Mouse (Mus musculus): ENCODE measurements around the gene C4b. TPM values are rescaled to one million over a fixed set of nuclear protein-coding genes. Genes with fewer than 3 reads are reported as not detected.
"Not testable (repeated sequence)": the region's sequence is repeated elsewhere in the genome, so short reads cannot be mapped to it uniquely, and the experiment has no call there.

C4b gene
- 10 to 100 TPM; 10.8 to 11.2 TPM for total RNA-seq (2021)
- long read RNA-seq, experiment 1, full-length matches to known transcripts: 16 of 24 reads
- long read RNA-seq, experiment 1, partial matches to known transcripts: 4 of 24 reads
- long read RNA-seq, experiment 1, other reads (novel, unspliced or antisense): 4 of 24 reads
- long read RNA-seq, experiment 2, full-length matches to known transcripts: 9 of 15 reads
- long read RNA-seq, experiment 2, partial matches to known transcripts: 3 of 15 reads
- long read RNA-seq, experiment 2, other reads (novel, unspliced or antisense): 3 of 15 reads

DNA sequence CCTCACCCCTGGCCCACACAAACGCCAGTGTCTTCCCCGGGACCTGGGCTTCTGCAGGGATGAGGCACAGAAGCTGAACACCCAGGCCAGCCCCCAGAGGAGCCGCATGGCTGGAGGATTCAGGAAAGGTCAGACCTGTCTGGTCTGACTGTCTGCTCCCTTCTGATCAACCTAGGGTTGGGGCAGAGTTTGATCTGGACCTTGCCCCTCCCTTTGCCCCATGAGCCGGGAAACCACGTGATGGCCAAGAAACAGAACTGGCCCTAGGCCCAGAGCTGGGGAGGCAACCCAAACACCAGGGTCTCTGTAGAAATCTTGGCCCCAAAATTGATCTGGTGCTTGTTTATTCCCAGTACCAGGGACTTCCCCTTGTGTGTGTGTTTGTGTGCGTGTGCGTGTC, at the start of gene C4b:
Gene C4b, minus strand, starts transcription at position 164 of the 400 bp plus-strand sequence.
- no peak within 1 kb of the TSS for H3K27ac ChIP-seq
- no peak within 1 kb of the TSS for H3K4me3 ChIP-seq
- DNase-seq (ENCODE audit: extremely low spot score in 1 of 2, low spot score in 2 of 2): no peak
- intact Hi-C loops (cut with DNase I): no loop called here
- no peak for TF ChIP-seq CTCF (IDR thresholded peaks at IDR 0.05)

DNA sequence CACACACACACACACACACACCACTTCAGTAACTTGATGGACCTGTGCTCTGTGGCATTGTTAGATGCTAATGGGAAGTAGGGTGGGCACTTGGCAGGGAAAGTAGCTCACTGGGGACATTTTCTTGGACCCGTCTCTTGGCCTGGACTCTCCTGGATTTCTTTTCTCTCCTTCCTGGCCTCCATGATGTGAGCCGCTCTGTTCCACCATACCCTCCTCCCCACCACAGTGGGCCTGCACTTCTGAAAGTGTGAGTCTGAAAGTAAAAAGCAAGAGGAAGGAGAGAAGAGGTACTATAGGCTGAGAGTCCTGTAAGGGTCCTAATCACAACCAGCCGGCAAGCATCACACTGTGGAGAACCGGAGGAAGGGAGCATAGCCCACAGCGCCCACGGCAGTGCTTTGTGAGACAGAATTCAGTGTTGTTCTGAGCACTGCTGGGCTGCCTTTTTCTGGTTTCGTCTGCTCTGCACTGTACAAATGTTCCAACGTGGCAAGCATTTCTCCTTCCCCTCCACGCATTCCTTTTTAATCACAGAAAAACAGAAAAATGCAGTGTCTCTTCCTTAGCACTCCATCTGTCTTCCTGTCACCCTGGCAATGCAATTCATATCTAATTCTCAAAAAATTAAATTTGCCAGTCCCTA, 34.1 kb upstream of the C4b start:
- H3K4me3 ChIP-seq: no peak overlapping the region
- peak overlapping the region; percentile 73 for H3K27ac ChIP-seq
- intact Hi-C loops (cut with DNase I): loop anchor here (2.0 kb wide), 1 partner anchor 77 kb away; no protein-coding TSS in a partner anchor
- no peak for DNase-seq (ENCODE audit: extremely low spot score in 1 of 2, low spot score in 2 of 2)
- no peak for TF ChIP-seq CTCF (IDR thresholded peaks at IDR 0.05)

DNA sequence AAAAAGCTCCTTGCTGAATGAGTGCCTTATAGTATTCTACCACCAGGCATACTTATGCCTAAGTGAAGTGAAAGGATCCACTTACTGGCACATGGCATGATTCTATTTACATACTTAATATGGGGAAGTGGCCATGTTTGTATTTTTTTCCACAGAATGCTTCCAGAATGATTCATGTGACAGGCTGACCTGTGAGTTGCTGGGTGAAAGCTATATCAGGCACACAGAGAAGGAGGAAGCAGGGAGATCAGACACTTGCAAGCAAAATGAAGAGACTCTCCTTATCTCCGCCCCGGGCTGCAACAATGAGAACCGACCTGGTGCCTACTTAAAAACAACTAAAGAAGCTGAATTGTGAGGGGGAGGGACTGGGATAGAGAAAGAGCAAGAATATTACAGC, 17.8 kb upstream of the C4b start:
- intact Hi-C loops (cut with DNase I): no loop called here
- Histone ChIP-seq H3K27ac (no peak overlapping the region), H3K4me3 (no peak overlapping the region)
- DNase-seq (ENCODE audit: extremely low spot score in 1 of 2, low spot score in 2 of 2): no peak
- no peak for TF ChIP-seq CTCF (IDR thresholded peaks at IDR 0.05)

GRCm38 (mm10) chr17:34746531-34746930, 2.8 kb upstream of the C4b start:
- DNase-seq (ENCODE audit: extremely low spot score in 1 of 2, low spot score in 2 of 2): no peak
- Histone ChIP-seq H3K27ac (no peak overlapping the region), H3K4me3 (no peak overlapping the region)
- no peak for TF ChIP-seq CTCF (IDR thresholded peaks at IDR 0.05)
- intact Hi-C loops (cut with DNase I): no loop called here

DNA sequence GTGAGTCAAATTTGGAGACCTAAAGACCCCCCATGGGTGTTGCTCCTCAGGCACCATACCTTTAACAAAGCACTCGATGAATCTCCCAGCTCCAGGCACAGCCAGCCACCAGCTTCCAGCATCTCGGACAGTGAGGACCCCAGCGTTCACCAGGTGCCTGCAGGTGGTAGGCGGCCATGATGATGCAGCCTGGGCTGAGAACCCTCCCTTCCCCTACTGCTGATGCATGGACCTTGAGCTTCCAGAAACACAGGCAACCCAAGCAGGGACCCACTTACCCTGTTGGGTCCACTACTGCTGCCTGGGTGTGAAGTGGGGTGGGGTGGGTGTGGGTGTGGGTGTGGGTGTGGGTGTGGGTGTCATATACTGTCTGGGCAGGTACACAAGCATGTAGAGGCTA, 1.5 kb upstream of the C4b start:
- H3K27ac ChIP-seq; H3K4me3 ChIP-seq; DNase-seq (ENCODE audit: extremely low spot score in 1 of 2, low spot score in 2 of 2); intact Hi-C loops (cut with DNase I): not testable (repeated sequence)

GRCm38 (mm10) chr17:34744611-34745010, 929 bp upstream of the C4b start:
- intact Hi-C loops (cut with DNase I); DNase-seq (ENCODE audit: extremely low spot score in 1 of 2, low spot score in 2 of 2); H3K27ac ChIP-seq; H3K4me3 ChIP-seq: not testable (repeated sequence)

GRCm38 (mm10) chr17:34744206-34744605, 524 bp upstream of the C4b start:
- DNase-seq (ENCODE audit: extremely low spot score in 1 of 2, low spot score in 2 of 2): no peak
- intact Hi-C loops (cut with DNase I): no loop called here
- Histone ChIP-seq H3K27ac (no peak overlapping the region), H3K4me3 (no peak overlapping the region)
- TF ChIP-seq CTCF (IDR thresholded peaks at IDR 0.05): no peak

DNA sequence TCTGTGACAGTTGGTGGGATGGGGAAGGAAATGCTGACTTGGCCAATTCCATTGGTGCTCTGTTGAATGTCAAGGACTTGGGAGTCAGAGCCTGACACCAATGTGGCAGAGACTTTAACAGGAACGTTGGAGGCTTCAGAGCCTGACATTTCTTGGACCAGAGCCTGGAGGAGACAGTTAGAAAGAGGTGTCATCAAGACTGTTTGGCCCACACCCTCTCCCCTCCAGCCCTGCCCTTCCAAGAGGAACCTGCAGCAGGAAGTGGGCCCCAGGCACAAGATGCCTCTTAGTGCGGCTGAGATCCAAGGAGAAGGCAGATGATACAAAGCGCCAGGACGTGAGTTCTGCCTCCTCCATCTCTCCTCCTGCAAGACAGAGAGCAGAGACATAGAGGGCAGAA, 3.4 kb downstream of the C4b start:
- Histone ChIP-seq H3K27ac (no peak overlapping the region), H3K4me3 (no peak overlapping the region)
- DNase-seq (ENCODE audit: extremely low spot score in 1 of 2, low spot score in 2 of 2): no peak
- intact Hi-C loops (cut with DNase I): no loop called here
- TF ChIP-seq CTCF (IDR thresholded peaks at IDR 0.05): no peak

DNA sequence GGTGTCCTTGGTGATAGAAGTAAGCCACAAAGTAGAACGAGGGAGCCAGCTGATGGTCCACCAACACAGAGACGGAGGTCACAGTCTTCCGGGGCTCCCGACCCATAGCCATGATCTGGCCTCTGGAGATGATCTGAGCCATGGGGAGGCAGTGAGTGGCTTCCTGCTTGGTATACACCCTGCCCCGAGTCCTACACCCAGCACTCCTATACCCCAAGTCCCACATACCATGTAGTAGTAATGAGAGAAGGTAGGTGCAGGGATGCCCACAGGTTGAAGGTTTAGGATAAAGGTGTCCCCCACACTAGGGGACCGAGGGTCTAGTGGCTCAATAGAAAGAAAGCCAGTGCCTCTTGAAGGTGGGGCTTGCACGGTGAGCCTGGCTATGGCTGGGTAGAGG, 4.0 kb downstream of the C4b start:
- DNase-seq (ENCODE audit: extremely low spot score in 1 of 2, low spot score in 2 of 2); H3K27ac ChIP-seq; H3K4me3 ChIP-seq; intact Hi-C loops (cut with DNase I): not testable (repeated sequence)

DNA sequence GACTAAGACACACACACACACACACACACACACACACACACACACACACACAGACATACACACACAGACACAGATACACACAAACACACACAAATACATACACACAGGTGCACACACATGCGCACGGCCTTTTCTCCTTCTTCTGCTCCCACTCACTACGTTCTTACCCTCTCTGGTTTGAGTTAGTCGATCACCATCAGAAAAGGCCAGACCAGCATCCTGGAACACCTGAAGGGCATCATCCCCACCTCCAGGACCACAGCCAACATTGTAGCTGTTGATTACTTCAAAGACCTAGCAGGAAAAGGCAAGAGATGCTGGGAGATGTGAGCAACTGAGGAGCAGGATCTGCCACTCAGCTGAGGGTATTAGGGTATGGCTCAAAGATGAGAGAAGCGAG, 6.2 kb downstream of the C4b start:
- intact Hi-C loops (cut with DNase I); H3K4me3 ChIP-seq; H3K27ac ChIP-seq; DNase-seq (ENCODE audit: extremely low spot score in 1 of 2, low spot score in 2 of 2): not testable (repeated sequence)

- DNase-seq (ENCODE audit: extremely low spot score in 1 of 2, low spot score in 2 of 2); H3K27ac ChIP-seq; H3K4me3 ChIP-seq: not testable (repeated sequence)
- intact Hi-C loops (cut with DNase I): loop anchor here (10.0 kb wide), 1 partner anchor 145 kb away; the partner anchor contains the start of gene Zbtb12
Observed at GRCm38 (mm10) chr17:34729779-34730553, 13.7 kb downstream of the C4b start.

GRCm38 (mm10) chr17:34729155-34729554, 14.5 kb downstream of the C4b start:
- intact Hi-C loops (cut with DNase I): loop anchor here (10.0 kb wide), 1 partner anchor 146 kb away; the partner anchor contains the start of gene Zbtb12
- not testable (repeated sequence) for DNase-seq (ENCODE audit: extremely low spot score in 1 of 2, low spot score in 2 of 2); H3K4me3 ChIP-seq; H3K27ac ChIP-seq
